Mouse (Mus musculus) heart, adult 2 months (tissue): ENCODE data around the gene Phf11d. TPM values are rescaled to one million over a fixed set of nuclear protein-coding genes. Genes with fewer than 3 reads are reported as not detected.
"Not testable (repeated sequence)": the region's sequence is repeated elsewhere in the genome, so short reads cannot be mapped to it uniquely, and the experiment has no call there.

Experiments
- DNase-seq, 2 experiments: peaks; one replicate each; pipeline ENCODE4 v3.0.0; 2021
- H3K27ac ChIP-seq: fragments of 200-600 bp; 2 replicates; pipeline ENCODE4 v1.8.1; 2022
- H3K27me3 ChIP-seq: fragments of 200-500 bp; 2 replicates; pipeline ENCODE4 v1.6.1; 2012; ENCODE audit warnings: mild to moderate bottlenecking, low read length, inconsistent platforms, mixed read lengths; ENCODE audit not compliant: control insufficient read depth, insufficient read depth
- H3K36me3 ChIP-seq: fragments of 200-500 bp; 2 replicates; pipeline ENCODE4 v1.6.1; 2012; ENCODE audit warnings: low read length, inconsistent platforms; ENCODE audit not compliant: control insufficient read depth, insufficient read depth
- H3K4me1 ChIP-seq: fragments of 200-500 bp; 2 replicates; pipeline ENCODE4 v1.6.1; 2011; ENCODE audit warnings: low read length; ENCODE audit not compliant: control insufficient read depth, insufficient read depth
- H3K4me3 ChIP-seq: fragments of 200-600 bp; 2 replicates; pipeline ENCODE4 v1.8.1; 2022
- H3K79me2 ChIP-seq: fragments of 200-500 bp; replicated peaks from 2 replicates; pipeline ENCODE4 v1.6.1; 2012; ENCODE audit warnings: mild to moderate bottlenecking, inconsistent platforms, low read length, moderate library complexity, mixed read lengths; ENCODE audit not compliant: control insufficient read depth, insufficient read depth
- H3K9ac ChIP-seq: fragments of 200-500 bp; 2 replicates; pipeline ENCODE4 v1.6.1; 2012; ENCODE audit warnings: low read depth, mild to moderate bottlenecking, control low read depth, inconsistent platforms, low read length, mixed read lengths
- CTCF ChIP-seq: fragments of 200-600 bp; IDR thresholded peaks from 2 replicates; pipeline ENCODE4 v1.8.1; 2022; ENCODE audit warnings: antibody characterized with exemption, mild to moderate bottlenecking, moderate library complexity
- EP300 ChIP-seq: fragments of 200-500 bp; IDR thresholded peaks from 2 replicates; pipeline ENCODE4 v1.6.1; 2011; ENCODE audit warnings: low read depth, low read length, control low read depth; ENCODE audit not compliant: insufficient read depth
- POLR2A ChIP-seq: fragments of 200-500 bp; IDR thresholded peaks from 2 replicates; pipeline ENCODE4 v1.6.1; 2011; ENCODE audit warnings: mild to moderate bottlenecking, low read depth, low read length, control low read depth; ENCODE audit not compliant: insufficient read depth
- WGBS: fragments of 180-500 bp; shearing (Covaris S2); methylation state at CpG from one replicate; pipeline ENCODE4 v1.1.7; 2018; 5-methylcytosine and 5-hydroxymethylcytosine counted together
- intact Hi-C: fragments of 180-260 bp; cut with DNase I; formaldehyde crosslinking; loops from one replicate; pipeline ENCODE4 v1.15.1; 2025
- long read RNA-seq: library from polyadenylated mRNA; stranded (forward); transcript quantifications from one replicate; pipeline ENCODE4 v2.0.0, GENCODE M21; 2021
- polyA plus RNA-seq: library from polyadenylated mRNA; depleted of rRNA; stranded (reverse); fragments of >200 nt; gene quantifications from 2 replicates; pipeline ENCODE4 v1.2.3, GENCODE M21; 2012; rRNA removed
- total RNA-seq, 2 experiments: library from RNA; stranded (reverse); gene quantifications; 2 replicates each; pipeline ENCODE4 v1.2.3; 2021

The Phf11d gene
- total RNA-seq (1 to 10 TPM; 4.6 to 5.6 TPM), polyA plus RNA-seq (7.2 and 13.2 TPM in 2 replicates)
- long read RNA-seq, partial matches to known transcripts, result 0 of 6 reads
- long read RNA-seq, other reads (novel, unspliced or antisense), result 0 of 6 reads

DNA sequence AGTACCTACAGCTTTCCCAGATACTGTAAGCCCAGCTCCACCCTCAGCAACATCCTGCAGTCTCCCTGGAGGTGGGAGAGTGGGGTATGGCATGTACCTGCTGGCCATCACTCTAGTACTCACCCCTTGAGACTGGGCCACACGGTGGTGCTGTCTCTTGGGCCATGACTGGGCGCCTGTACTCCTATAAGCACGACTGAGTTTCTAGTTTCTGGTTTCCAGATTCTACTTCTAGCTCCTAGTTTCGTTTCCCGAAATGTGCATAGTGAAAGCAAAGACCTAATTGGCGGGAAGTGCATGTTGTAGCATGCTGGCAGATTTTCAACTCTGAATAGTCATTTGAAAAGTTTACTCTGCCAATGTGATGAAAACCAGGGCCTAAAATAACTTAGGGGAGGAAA is at the start of gene Phf11d:
Phf11d (minus strand) TSS at position 227 of the 401 bp plus-strand sequence.
- Histone ChIP-seq H3K4me1 (peaks cover 6% of the 10 kb centered on the region), H3K4me3 (peak within 1 kb of the TSS; percentile 59), H3K27ac (peak within 1 kb of the TSS; percentile 93), H3K27me3 (no peaks in the 10 kb centered on the region), H3K9ac (peak within 1 kb of the TSS; percentile 77), H3K79me2 (no peaks in the 10 kb centered on the region), H3K36me3 (peaks cover 4% of the 10 kb centered on the region)
- intact Hi-C loops, result loop anchor here (1.0 to 10.0 kb wide), 2 partner anchors 75 to 190 kb away; partner anchors contain the start of genes Cab39l and Setdb2
- TF ChIP-seq EP300 (no peak), CTCF (peak; percentile 73), POLR2A (peak; percentile 68)
- 11% methylated on average over 6 of the region's 6 CpGs for WGBS
- DNase-seq, result peak; percentile 77 to 78

- H3K79me2 ChIP-seq, H3K27ac ChIP-seq, H3K27me3 ChIP-seq, H3K9ac ChIP-seq, intact Hi-C loops, H3K4me3 ChIP-seq, DNase-seq, H3K4me1 ChIP-seq: not testable (repeated sequence)
- 92% methylated on average over 2 of the region's 2 CpGs for WGBS
- peaks cover 10% of the 10 kb centered on the region for H3K36me3 ChIP-seq
Measured at GRCm38 (mm10) chr14:59414979-59415378, 49.7 kb upstream of the Phf11d start.

GRCm38 (mm10) chr14:59396999-59397398 is 31.7 kb upstream of the Phf11d start:
- 50% methylated on average over 2 of the region's 2 CpGs for WGBS
- no peaks in the 10 kb centered on the region for H3K4me1 ChIP-seq
- no peaks in the 10 kb centered on the region for H3K79me2 ChIP-seq
- H3K36me3 ChIP-seq, result peaks cover 2% of the 10 kb centered on the region; the same call in 1 of the 2 replicates
- H3K9ac ChIP-seq, result no peak overlapping the region
- peak overlapping the region; percentile 20; the same call in 1 of the 2 replicates for H3K27ac ChIP-seq
- no peaks in the 10 kb centered on the region for H3K27me3 ChIP-seq
- intact Hi-C loops, result no loop called here
- peak in 1 of 2 experiments; percentile 29 for DNase-seq
- TF ChIP-seq EP300 (no peak), CTCF (no peak), POLR2A (no peak)
- no peak overlapping the region for H3K4me3 ChIP-seq

- DNase-seq, result no peak
- Histone ChIP-seq H3K9ac (no peak within 1 kb of the TSS), H3K79me2 (no peaks in the 10 kb centered on the region), H3K27me3 (no peaks in the 10 kb centered on the region), H3K27ac (no peak within 1 kb of the TSS), H3K36me3 (peaks cover 2% of the 10 kb centered on the region; the same call in 1 of the 2 replicates), H3K4me3 (no peak within 1 kb of the TSS), H3K4me1 (no peaks in the 10 kb centered on the region)
- no peak for TF ChIP-seq EP300
- TF ChIP-seq POLR2A, result no peak
- TF ChIP-seq CTCF, result no peak
- WGBS, result 98% methylated on average over 3 of the region's 3 CpGs
- intact Hi-C loops, result no loop called here
Measured at GRCm38 (mm10) chr14:59395281-59395680, 30.0 kb upstream of the Phf11d start, which contains the start of gene Phf11c. Gene Phf11c (minus strand): TSS chr14:59395381.

- peak; percentile 62 for TF ChIP-seq CTCF
- H3K27me3 ChIP-seq, H3K36me3 ChIP-seq, H3K4me3 ChIP-seq, H3K9ac ChIP-seq, H3K27ac ChIP-seq, H3K79me2 ChIP-seq, H3K4me1 ChIP-seq: not testable (repeated sequence)
- 61% methylated on average over 4 of the region's 4 CpGs for WGBS
- DNase-seq, result peak; percentile 20 to 39
- intact Hi-C loops, result loop anchor here (1.0 kb wide), 1 partner anchor 166 kb away; no protein-coding TSS in a partner anchor
Measured at GRCm38 (mm10) chr14:59390181-59390580, 24.9 kb upstream of the Phf11d start.

DNA sequence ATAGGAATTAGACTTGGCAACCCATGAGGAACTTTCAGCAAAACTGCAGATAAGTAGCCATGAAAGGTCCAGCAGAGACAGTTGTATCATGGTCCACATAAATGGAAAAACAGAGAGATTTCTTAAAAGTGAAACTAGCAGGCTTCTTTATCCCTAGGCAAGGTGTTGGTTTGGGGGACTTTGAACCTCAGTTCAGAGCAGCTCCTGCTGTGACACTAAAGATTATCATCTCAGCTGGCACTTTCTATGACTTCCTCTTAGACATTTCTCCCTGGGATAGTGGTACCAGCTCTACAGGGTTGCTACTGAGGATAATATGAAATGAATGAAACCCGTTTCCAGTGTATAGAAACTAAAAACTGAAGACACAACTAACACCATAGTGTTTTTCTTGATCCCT is 24.3 kb upstream of the Phf11d start:
- H3K4me3 ChIP-seq, result no peak overlapping the region
- no peaks in the 10 kb centered on the region for H3K79me2 ChIP-seq
- 64% methylated on average over 1 of the region's 1 CpGs for WGBS
- no peaks in the 10 kb centered on the region for H3K4me1 ChIP-seq
- no peak for DNase-seq
- H3K27me3 ChIP-seq, result no peaks in the 10 kb centered on the region
- no peak overlapping the region for H3K27ac ChIP-seq
- no peaks in the 10 kb centered on the region for H3K36me3 ChIP-seq
- TF ChIP-seq EP300 (no peak), CTCF (no peak), POLR2A (no peak)
- intact Hi-C loops, result no loop called here
- H3K9ac ChIP-seq, result no peak overlapping the region
